Mouse (Mus musculus): ENCODE data around the gene Olfr54. TPM values are rescaled to one million over a fixed set of nuclear protein-coding genes. Genes with fewer than 3 reads are reported as not detected.

The Olfr54 gene
- polyA plus RNA-seq, 2 experiments from 2014 or later: 0.08 TPM; not detected in 1

Other genes with a start within 250 kb of the Olfr54 start
- gene Zfp354c, start 186.5 kb upstream of the Olfr54 start, polyA plus RNA-seq (2017; shearing (Covaris generic)): 1 to 10 TPM; 1.3 to 2.0 TPM
- not detected for gene Zfp879, start 172.7 kb upstream of the Olfr54 start, polyA plus RNA-seq (2017; shearing (Covaris generic))
- gene Grm6, start 163.6 kb upstream of the Olfr54 start, polyA plus RNA-seq (2017; shearing (Covaris generic)): not detected
- gene Zfp454, start 126.6 kb upstream of the Olfr54 start, polyA plus RNA-seq (2017; shearing (Covaris generic)): not detected
- gene Zfp2, start 98.1 kb upstream of the Olfr54 start, polyA plus RNA-seq (2017; shearing (Covaris generic)): 1 to 10 TPM in 1 of 2 experiments, under 1 TPM in 1; 0.81 to 1.5 TPM
- gene Zfp354b, start 82.6 kb upstream of the Olfr54 start, polyA plus RNA-seq (2017; shearing (Covaris generic)): not detected
- gene 4933414I15Rik, start 70.5 kb upstream of the Olfr54 start, polyA plus RNA-seq (2017; shearing (Covaris generic)): not detected
- not detected for gene Prop1, start 60.5 kb upstream of the Olfr54 start, polyA plus RNA-seq (2017; shearing (Covaris generic))
- gene Olfr1378, start 47.7 kb upstream of the Olfr54 start, polyA plus RNA-seq (2017; shearing (Covaris generic)): not detected
- not detected for gene Olfr1377, start 32.3 kb upstream of the Olfr54 start, polyA plus RNA-seq (2017; shearing (Covaris generic))
- gene Olfr51, start 10.6 kb upstream of the Olfr54 start, polyA plus RNA-seq (2017; shearing (Covaris generic)): not detected
- gene Olfr1375, start 33.9 kb downstream of the Olfr54 start, polyA plus RNA-seq (2017; shearing (Covaris generic)): not detected
- not detected for gene Zfp354a, start 45.0 kb downstream of the Olfr54 start, polyA plus RNA-seq (2017; shearing (Covaris generic))
- gene Gm12569, start 206.2 kb downstream of the Olfr54 start, polyA plus RNA-seq (2017; shearing (Covaris generic)): not detected
- 100 to 1,000 TPM; 220 to 233 TPM for gene Clk4, start 247.5 kb downstream of the Olfr54 start, polyA plus RNA-seq (2017; shearing (Covaris generic))
- gene BC049762, start 248.8 kb downstream of the Olfr54 start, polyA plus RNA-seq (2017; shearing (Covaris generic)): under 1 TPM in 1 of 2 experiments, not detected in 1; 0.74 TPM

All from CD4-positive, CD25-positive, alpha-beta regulatory T cell, adult 4 months (primary cell).